Comparison of ENCODE assay signal across 9 mouse cellular contexts in the genomic region with DNA sequence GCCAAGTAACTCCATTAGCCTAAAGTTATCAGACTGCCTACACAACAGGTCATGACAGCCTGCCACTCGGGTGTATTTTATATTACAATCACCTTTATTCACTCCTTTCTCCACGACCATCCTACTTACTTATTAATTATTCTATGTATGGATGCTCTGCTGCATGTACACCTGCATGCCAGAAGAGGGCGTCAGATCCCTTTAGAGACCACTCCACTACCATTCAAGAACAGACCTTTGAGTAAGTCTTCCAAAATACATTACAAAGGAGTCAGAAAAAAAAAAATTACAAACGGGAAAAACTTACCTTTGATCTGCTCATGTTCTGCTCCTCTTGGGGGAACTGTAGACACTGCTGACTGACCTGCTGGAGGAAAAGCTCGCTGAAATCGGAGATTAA. TPM values are rescaled to one million over a fixed set of nuclear protein-coding genes. Genes with fewer than 3 reads are reported as not detected.
DNase-seq lines count a peak whose midpoint lies in the region; ATAC-seq lines count a peak whose summit lies in the region.
"Had no signal": no experiment of that assay in that cellular context is flagged by ENCODE, and none has a peak within 500 bp of the region (broad histone marks: within the 10 kb centered on the region; RNA-seq: fewer than 3 reads in every experiment).

No protein-coding gene starts in this region.

- H3K27me3 ChIP-seq in heart, embryonic 15.5 days = no peaks in the 10 kb centered on the region
- no peaks in the 10 kb centered on the region for H3K27me3 ChIP-seq in embryonic facial prominence, embryonic 10.5 days (replicated peaks; ENCODE audit: low read depth, poor library complexity, severe bottlenecking)
- H3K27me3 ChIP-seq in limb, embryonic 11.5 days (ENCODE audit: control insufficient read depth, insufficient read depth, low read length) = no peaks in the 10 kb centered on the region

- DNase-seq in heart, postnatal 14 days = no peak
- DNase-seq in ES-CJ7 (ENCODE audit: low read depth, low spot score) = peak; percentile 55
- DNase-seq in embryonic facial prominence, embryonic 10.5 days (ENCODE audit: low spot score) = no peak
- DNase-seq in limb, embryonic 11.5 days (ENCODE audit: low spot score) = no peak
- DNase-seq in retina, embryonic 14.5 days (ENCODE audit: low spot score) = peak; percentile 55
- DNase-seq in urinary bladder, adult 2 months (ENCODE audit: low spot score) = no peak
- DNase-seq in adrenal gland, adult 8-10 months = no peak

- peak overlapping the region; percentile 73; the same call in 1 of the 2 replicates for H3K4me3 ChIP-seq in heart, embryonic 15.5 days
- peak overlapping the region; percentile 88 for H3K4me3 ChIP-seq in embryonic facial prominence, embryonic 10.5 days
- H3K4me3 ChIP-seq in limb, embryonic 11.5 days (ENCODE audit: low read depth, low read length) = no peak overlapping the region

- peaks cover 14% of the 10 kb centered on the region for H3K4me1 ChIP-seq in heart, embryonic 15.5 days (replicated peaks)
- peaks cover 18% of the 10 kb centered on the region for H3K4me1 ChIP-seq in embryonic facial prominence, embryonic 10.5 days
- peaks cover 8% of the 10 kb centered on the region; the same call in 1 of the 2 replicates for H3K4me1 ChIP-seq in limb, embryonic 11.5 days (ENCODE audit: control insufficient read depth, insufficient read depth, low read length)

- no peak overlapping the region for H3K9ac ChIP-seq in heart, embryonic 15.5 days
- no peak overlapping the region for H3K9ac ChIP-seq in limb, embryonic 11.5 days (ENCODE audit: low read length)

- no peak overlapping the region for H3K27ac ChIP-seq in heart, embryonic 15.5 days
- H3K27ac ChIP-seq in embryonic facial prominence, embryonic 10.5 days (replicated peaks) = no peak overlapping the region
- H3K27ac ChIP-seq in limb, embryonic 11.5 days (replicated peaks; ENCODE audit: low read depth, low read length) = no peak overlapping the region

- 39% methylated on average over 6 of the region's 6 CpGs for WGBS in heart, embryonic 15.5 days
- 46% methylated on average over 6 of the region's 6 CpGs for WGBS in embryonic facial prominence, embryonic 10.5 days
- WGBS in limb, embryonic 11.5 days = 46% methylated on average over 6 of the region's 6 CpGs

- intact Hi-C loops in heart, postnatal 14 days (cut with DNase I) = no loop called here

- H3K9me3 ChIP-seq in heart, embryonic 15.5 days (replicated peaks) = no peaks in the 10 kb centered on the region; the same call in 1 of the 2 replicates
- H3K9me3 ChIP-seq in embryonic facial prominence, embryonic 10.5 days = peaks cover 10% of the 10 kb centered on the region; the same call in 1 of the 2 replicates
- H3K9me3 ChIP-seq in limb, embryonic 11.5 days (ENCODE audit: control insufficient read depth, low read length) = no peaks in the 10 kb centered on the region

- H3K4me2 ChIP-seq in heart, embryonic 15.5 days = peak overlapping the region; percentile 77
- H3K4me2 ChIP-seq in limb, embryonic 11.5 days (ENCODE audit: low read depth, severe bottlenecking) = peak overlapping the region; percentile 76

- H3K36me3 ChIP-seq in heart, embryonic 15.5 days = peaks cover 46% of the 10 kb centered on the region
- H3K36me3 ChIP-seq in embryonic facial prominence, embryonic 10.5 days (replicated peaks) = peaks cover 46% of the 10 kb centered on the region
- peaks cover 24% of the 10 kb centered on the region; the same call in 1 of the 2 replicates for H3K36me3 ChIP-seq in limb, embryonic 11.5 days (ENCODE audit: control insufficient read depth, insufficient read depth, low read length)

- no peak for ATAC-seq in heart, embryonic 15.5 days (replicated peaks; ENCODE audit: insufficient number of reproducible peaks, insufficient read depth, low FRiP score, low read depth)
- ATAC-seq in limb, embryonic 11.5 days (ENCODE audit: insufficient number of reproducible peaks, low FRiP score, low TSS enrichment, low read depth) = no peak

RNA-seq across cellular contexts. Expression of a gene that starts 1.4 kb away (rescaled TPM):
- polyA plus RNA-seq in heart, embryonic 15.5 days (2015; fragmentation: Nextera tagmentation; extraction: Ambion mirVana) = 6.8 and 9.3 TPM in 2 replicates
- total RNA-seq in heart, postnatal 14 days (2021) = 1 to 10 TPM; 5.9 to 6.8 TPM
- 15.6 and 16.3 TPM in 2 replicates for polyA plus RNA-seq in embryonic facial prominence, embryonic 10.5 days (2016; fragmentation: Nextera tagmentation; extraction: Ambion mirVana)
- polyA plus RNA-seq in limb, embryonic 11.5 days (2014; fragmentation: Nextera tagmentation; extraction: Ambion mirVana) = 13.3 and 15.6 TPM in 2 replicates
- polyA plus RNA-seq in urinary bladder, adult 2 months (2012; rRNA removed) = 11.7 TPM in 2 replicates
- total RNA-seq in adrenal gland, adult 8-10 months (2022) = 10 to 100 TPM; 10.9 to 22.2 (median 17.2) TPM

RNA-seq across cellular contexts. Expression of a gene that starts 1.6 kb away (rescaled TPM):
- not detected in 2 replicates for polyA plus RNA-seq in heart, embryonic 15.5 days (2015; fragmentation: Nextera tagmentation; extraction: Ambion mirVana)
- total RNA-seq in heart, postnatal 14 days (2021) = not detected
- polyA plus RNA-seq in embryonic facial prominence, embryonic 10.5 days (2016; fragmentation: Nextera tagmentation; extraction: Ambion mirVana) = not detected in 2 replicates
- not detected in 2 replicates for polyA plus RNA-seq in limb, embryonic 11.5 days (2014; fragmentation: Nextera tagmentation; extraction: Ambion mirVana)
- not detected in 2 replicates for polyA plus RNA-seq in urinary bladder, adult 2 months (2012; rRNA removed)
- total RNA-seq in adrenal gland, adult 8-10 months (2022) = not detected
- polyA plus RNA-seq: spleen, adult 2 months had no signal

RNA-seq across cellular contexts. Expression of a gene that starts 31.8 kb away (rescaled TPM):
- polyA plus RNA-seq in heart, embryonic 15.5 days (2015; fragmentation: Nextera tagmentation; extraction: Ambion mirVana) = not detected in 2 replicates
- not detected for total RNA-seq in heart, postnatal 14 days (2021)
- not detected in 2 replicates for polyA plus RNA-seq in embryonic facial prominence, embryonic 10.5 days (2016; fragmentation: Nextera tagmentation; extraction: Ambion mirVana)
- not detected in 2 replicates for polyA plus RNA-seq in limb, embryonic 11.5 days (2014; fragmentation: Nextera tagmentation; extraction: Ambion mirVana)
- polyA plus RNA-seq in urinary bladder, adult 2 months (2012; rRNA removed) = not detected in 2 replicates
- total RNA-seq in adrenal gland, adult 8-10 months (2022) = under 1 TPM in 3 of 4 experiments, not detected in 1; 0.06 to 0.22 (median 0.11) TPM
- polyA plus RNA-seq: spleen, adult 2 months had no signal

RNA-seq across cellular contexts. Expression of a gene that starts 47.5 kb away (rescaled TPM):
- polyA plus RNA-seq in heart, embryonic 15.5 days (2015; fragmentation: Nextera tagmentation; extraction: Ambion mirVana) = not detected in 2 replicates
- total RNA-seq in heart, postnatal 14 days (2021) = not detected
- polyA plus RNA-seq in embryonic facial prominence, embryonic 10.5 days (2016; fragmentation: Nextera tagmentation; extraction: Ambion mirVana) = not detected in 2 replicates
- not detected in 2 replicates for polyA plus RNA-seq in limb, embryonic 11.5 days (2014; fragmentation: Nextera tagmentation; extraction: Ambion mirVana)
- not detected in 2 replicates for polyA plus RNA-seq in urinary bladder, adult 2 months (2012; rRNA removed)
- total RNA-seq in adrenal gland, adult 8-10 months (2022) = not detected
- polyA plus RNA-seq: spleen, adult 2 months had no signal

RNA-seq across cellular contexts. Expression of a gene that starts 55.8 kb away (rescaled TPM):
- polyA plus RNA-seq in heart, embryonic 15.5 days (2015; fragmentation: Nextera tagmentation; extraction: Ambion mirVana) = 6.1 and 8.8 TPM in 2 replicates
- 10 to 100 TPM; 11.3 to 11.8 TPM for total RNA-seq in heart, postnatal 14 days (2021)
- 21.7 and 22.7 TPM in 2 replicates for polyA plus RNA-seq in embryonic facial prominence, embryonic 10.5 days (2016; fragmentation: Nextera tagmentation; extraction: Ambion mirVana)
- polyA plus RNA-seq in limb, embryonic 11.5 days (2014; fragmentation: Nextera tagmentation; extraction: Ambion mirVana) = 20.8 and 23.3 TPM in 2 replicates
- polyA plus RNA-seq in urinary bladder, adult 2 months (2012; rRNA removed) = 12.6 and 12.7 TPM in 2 replicates
- 10 to 100 TPM; 22.8 to 30.6 (median 25.7) TPM for total RNA-seq in adrenal gland, adult 8-10 months (2022)

Comparison
In these comparisons a context has a peak if more than half of its experiments do, and no peak if none do; other contexts are left out.
1. DNase-seq: peak in ES-CJ7 (single experiment) and retina, embryonic 14.5 days (single experiment); none in heart, postnatal 14 days (0 of 2), embryonic facial prominence, embryonic 10.5 days (single experiment), limb, embryonic 11.5 days (single experiment), urinary bladder, adult 2 months (single experiment) and adrenal gland, adult 8-10 months (single experiment).